Mouse (Mus musculus) monocyte, adult 5-6 weeks (primary cell): ENCODE measurements at regions not wholly inside any gene's neighbourhood (a gene's known extent, or its start where the extent isn't known, plus 50 kb on each side); places are given as distances from the start of the nearest gene placed in this dataset.

Experiments used
- ATAC-seq: fragments of 153-309, 156-312 bp; replicated peaks from 2 replicates; pipeline ENCODE4 v1.8.0; 2017; ENCODE audit warnings: mild to moderate bottlenecking; ENCODE audit not compliant: low TSS enrichment, insufficient number of reproducible peaks, severe bottlenecking, poor library complexity, low FRiP score

DNA sequence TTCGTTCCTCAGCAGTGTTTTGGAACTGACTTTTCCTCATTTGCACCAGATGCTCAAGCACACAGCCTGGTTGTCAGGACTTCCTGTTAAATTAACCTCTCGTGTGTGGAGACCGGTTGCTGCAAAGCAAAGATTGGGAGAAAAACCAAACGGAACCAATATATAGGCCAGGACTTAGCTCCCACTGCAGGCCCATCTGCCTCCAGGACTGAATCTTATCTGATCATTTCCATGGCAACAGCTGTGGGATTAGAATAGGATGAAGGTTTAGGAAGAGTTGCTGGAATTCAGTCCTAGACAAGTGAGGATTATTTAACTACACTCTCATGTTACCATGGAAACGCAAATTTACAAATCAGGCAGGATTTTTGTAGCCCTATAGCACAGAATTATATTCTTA, 154.4 kb upstream of the Slco3a1 start:
- no peak for ATAC-seq

GRCm38 (mm10) chr7:74703533-74703932, 149.0 kb upstream of the Slco3a1 start:
- no peak for ATAC-seq

DNA sequence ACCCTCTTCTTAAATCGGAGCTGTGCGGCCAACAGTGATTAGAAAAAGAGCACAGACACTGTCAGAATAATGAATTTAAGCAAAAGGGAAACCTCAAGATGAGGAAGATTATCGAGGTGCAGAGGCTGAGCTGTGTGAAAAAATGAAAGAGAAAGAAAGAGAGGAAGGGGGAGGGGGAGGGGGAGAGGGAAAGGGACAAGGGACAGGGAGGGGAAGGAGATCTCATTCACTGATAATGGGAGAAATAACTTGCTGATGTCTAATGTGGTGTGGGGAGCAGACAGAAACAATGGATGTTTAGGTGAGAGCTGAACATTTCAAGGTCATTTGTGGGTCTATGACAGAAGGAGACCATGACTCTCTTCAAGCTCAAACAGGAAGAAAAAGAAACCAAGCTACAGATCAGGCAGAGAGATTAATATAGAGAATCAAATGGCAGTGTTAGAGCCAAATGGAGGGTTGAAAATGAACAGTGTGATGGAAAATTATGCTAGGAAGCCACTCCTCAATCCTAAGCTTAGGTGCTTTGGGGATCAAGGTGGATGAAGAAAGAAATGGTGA, 143.3 kb upstream of the Slco3a1 start:
- no peak for ATAC-seq

DNA sequence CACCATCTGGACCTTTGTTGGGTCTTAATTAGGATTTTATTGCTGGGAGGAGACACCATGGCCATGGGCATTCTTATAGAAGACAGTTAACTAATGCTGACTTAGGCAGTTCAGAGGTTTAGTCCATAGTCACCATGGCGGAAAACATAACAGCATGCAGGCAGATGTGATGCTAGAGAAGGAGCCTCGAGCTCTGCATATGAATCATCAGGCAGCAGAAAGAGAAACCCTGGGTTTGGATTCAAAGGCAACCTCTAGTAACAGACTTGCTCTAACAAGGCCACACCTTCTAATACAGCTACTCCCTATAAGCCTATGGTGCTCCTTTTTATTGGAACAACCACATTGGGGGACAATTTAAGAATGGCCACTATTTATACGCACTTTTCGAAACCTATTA, 141.7 kb upstream of the Slco3a1 start:
- no peak for ATAC-seq

GRCm38 (mm10) chr7:74693049-74693448, 138.5 kb upstream of the Slco3a1 start:
- no peak for ATAC-seq

GRCm38 (mm10) chr7:74690706-74691105, 136.1 kb upstream of the Slco3a1 start:
- no peak for ATAC-seq

- ATAC-seq: no peak
Observed at GRCm38 (mm10) chr7:74688116-74688702, 133.6 kb upstream of the Slco3a1 start.

DNA sequence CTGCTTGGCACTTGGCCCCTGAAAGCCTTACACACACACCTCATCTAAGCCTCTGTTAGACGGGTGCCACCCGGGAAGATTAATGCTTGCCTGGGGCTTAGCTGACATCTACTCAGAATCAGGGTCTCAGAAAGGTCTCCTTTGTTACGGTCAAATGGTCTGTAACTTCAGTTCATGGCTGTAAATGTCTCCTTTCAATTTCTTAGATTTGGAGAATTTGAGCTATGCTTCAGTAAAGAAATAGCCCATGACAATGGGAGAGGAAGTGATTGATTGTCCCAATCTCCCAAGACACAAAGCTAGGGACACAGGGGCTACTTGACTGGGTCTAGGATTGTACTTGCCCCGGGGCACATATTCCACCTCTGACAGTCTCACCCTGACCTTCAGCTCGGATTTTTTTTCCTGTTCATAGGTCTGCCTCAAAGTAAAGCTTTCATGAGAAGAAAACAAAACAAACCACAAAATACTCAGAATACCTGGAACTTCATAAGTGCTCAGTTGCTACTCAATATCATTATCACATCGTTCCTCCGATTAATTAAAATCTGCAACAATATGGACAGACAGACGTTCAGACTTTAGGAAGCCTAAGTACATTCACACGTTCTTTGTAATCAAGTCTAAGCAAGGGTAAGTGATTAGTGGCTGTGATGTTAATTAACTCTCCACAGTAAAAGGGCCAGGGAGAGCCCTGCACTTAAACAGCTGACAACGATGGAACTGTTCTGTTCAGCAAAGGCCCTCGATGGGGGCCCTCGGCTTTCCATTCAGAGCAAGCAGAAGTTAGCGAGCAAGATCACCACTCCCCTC, 132.9 kb upstream of the Slco3a1 start:
- no peak for ATAC-seq

GRCm38 (mm10) chr7:74683979-74684378, 129.4 kb upstream of the Slco3a1 start:
- peak; percentile 98 for ATAC-seq

- ATAC-seq: no peak
Observed at GRCm38 (mm10) chr7:74673626-74674295, 119.2 kb upstream of the Slco3a1 start.

GRCm38 (mm10) chr7:74669110-74669509, 114.5 kb upstream of the Slco3a1 start:
- ATAC-seq: no peak

DNA sequence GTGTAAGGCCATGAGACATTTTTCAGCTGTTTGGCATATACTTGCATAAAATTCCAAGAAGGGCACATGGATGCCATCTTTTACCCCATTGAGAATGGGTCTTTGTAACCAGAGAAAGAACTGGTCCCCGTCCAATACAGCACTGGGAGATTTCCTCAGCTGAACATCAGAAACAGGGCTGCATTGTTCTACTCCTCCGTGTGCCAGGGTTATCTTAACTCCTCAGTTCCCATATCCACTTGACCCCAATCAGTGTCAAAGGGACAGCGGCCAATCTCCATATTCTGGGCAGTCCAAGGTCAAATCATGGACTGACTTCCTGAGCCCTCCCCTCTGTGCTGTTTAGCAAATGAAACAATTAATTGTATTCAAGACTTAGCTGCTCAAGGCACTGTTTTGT, 112.5 kb upstream of the Slco3a1 start:
- no peak for ATAC-seq

GRCm38 (mm10) chr7:74663820-74664219, 109.2 kb upstream of the Slco3a1 start:
- ATAC-seq: no peak

DNA sequence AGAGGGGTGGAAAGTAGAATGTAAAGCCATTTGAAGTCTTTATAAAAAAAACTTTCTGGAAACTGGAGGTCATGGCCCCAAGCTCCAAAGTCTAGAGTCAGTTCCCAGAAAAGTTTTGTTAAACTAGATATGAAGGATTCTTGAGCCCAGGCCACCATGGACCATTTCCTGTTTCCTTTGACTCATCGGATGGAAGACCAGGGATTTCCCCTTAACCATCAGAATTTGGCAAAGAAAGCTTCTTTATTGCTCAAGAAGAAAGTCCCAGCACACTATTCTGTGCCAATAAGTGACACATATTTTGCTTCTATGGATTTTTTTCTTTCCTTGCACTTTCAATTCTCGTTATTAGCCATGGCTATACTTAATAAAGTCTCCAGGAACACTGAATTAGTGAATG, 92.7 kb upstream of the Slco3a1 start:
- ATAC-seq: no peak

GRCm38 (mm10) chr7:74640171-74640570, 85.6 kb upstream of the Slco3a1 start:
- ATAC-seq: no peak

DNA sequence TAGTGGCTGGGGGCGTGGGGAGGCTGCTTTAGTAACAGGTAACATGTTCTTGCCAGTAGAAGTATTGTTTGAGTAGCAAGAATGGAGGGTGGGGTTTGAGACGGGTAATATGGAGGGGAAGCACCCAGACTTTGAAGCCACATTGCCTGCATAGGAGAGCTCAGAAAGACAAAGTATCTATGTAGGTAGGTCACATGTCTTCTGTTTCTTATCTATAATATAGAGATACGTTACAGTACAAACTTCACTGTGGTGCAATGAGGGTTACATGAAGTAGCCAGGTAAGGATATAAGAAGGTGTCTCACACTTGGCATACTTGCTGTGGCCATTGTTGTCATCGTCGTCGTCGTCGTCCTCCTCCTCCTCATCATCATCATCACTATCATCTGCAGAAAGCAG, 77.6 kb upstream of the Slco3a1 start:
- ATAC-seq: no peak

DNA sequence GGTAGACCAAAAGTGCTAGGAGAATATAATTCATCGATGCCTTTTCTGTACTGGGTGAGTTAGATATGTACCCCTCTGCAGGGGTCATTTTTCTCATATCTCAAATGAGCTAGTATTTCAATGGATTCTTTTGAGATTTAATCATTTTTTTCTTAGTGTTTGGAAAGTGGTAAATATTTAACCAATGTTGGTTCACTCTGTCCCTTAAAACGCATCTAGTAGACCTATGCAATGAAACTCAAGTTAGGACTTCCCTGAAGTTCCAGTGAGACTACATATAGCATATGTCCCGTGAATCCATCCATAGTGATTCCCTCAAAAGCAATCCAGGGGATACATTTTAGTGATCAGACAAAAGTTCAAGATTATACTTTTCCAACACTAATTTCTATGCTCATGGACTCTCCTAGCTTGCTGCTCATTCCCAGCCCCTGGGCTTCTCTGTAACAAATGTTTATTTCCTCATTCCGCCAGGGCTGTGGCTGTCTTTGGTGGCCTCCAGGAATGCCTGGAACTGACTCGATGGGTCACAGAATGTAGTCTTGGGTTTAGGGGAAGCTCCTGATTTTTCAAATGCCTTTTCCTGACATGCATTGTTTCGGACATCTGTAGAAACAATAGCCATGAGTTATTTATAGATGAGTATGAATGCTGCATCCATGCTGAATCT, 74.4 kb upstream of the Slco3a1 start:
- ATAC-seq: no peak
